Mouse (Mus musculus) frontal cortex, postnatal 10 days (tissue): ENCODE measurements around the gene Capn12.
A peak's percentile ranks its signal among the peaks of the same experiment; 100 is the strongest.
"Not testable (repeated sequence)": the region's sequence is repeated elsewhere in the genome, so short reads cannot be mapped to it uniquely, and the experiment has no call there.

Experiments
- DNase-seq, 2 experiments: peaks; one replicate each; pipeline ENCODE4 v3.0.0; 2022; ENCODE audit warnings: low spot score in 2 of 2, mixed read lengths in 1 of 2

Gene Capn12

DNA sequence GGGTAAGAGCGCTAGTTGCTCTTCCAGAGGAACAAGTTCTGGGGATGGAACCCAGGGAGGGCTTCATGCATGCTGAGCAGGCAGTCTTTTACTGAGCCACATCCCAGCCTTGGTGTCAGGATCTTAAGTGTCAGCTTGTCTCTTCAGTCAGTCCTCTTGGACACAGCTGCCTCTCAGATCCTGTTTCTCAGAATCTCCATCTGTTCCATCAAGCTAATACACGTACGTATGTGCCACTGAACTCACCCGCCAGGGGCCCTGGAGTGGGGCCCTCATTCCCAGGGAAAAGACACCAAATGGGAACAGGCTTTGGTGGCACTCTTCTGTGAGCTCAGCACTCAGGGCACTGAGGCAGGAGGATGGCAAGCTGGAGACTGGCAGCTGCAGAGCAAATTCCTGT lies 3.4 kb upstream of the Capn12 start:
- DNase-seq = no peak

DNA sequence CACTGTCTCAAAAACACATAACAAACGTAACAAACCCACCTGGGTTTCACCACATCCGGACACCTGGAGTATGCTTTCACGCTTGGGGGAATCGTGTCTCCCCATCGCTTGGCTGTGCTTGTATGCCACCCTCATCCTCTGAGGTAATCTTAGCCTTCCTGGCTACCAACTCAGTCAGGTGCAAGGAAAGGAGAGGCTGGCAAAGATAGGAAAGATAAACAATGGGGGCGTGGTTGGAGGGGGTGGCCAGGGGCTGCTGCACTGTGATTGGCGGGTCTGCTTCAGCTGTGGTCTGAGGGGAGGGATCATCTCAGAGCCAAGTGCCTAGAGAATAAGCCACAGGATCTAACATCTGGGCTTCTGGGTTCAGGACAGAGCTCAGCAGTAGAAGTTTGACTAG lies 1.6 kb upstream of the Capn12 start:
- no peak for DNase-seq

DNA sequence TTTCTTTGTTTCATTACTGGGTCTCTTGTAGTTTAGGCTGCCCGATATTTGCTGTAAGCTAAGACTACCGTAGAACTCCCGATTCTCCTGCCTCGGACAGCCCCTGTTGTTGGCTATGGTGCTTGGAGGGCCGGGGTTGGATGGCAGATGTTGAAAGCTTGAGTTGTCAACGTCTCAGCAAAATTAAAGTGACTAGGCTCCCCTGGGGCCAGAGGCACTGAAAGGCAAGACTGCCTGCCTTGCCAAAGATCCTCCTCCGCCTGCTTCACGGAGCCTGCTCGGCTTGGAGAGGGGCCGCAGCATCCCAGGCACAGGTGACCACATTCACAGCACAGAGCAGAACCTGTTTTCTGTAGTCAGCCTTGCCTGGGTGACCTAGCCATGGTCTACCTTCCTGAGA lies 668 bp upstream of the Capn12 start:
- DNase-seq = no peak

DNA sequence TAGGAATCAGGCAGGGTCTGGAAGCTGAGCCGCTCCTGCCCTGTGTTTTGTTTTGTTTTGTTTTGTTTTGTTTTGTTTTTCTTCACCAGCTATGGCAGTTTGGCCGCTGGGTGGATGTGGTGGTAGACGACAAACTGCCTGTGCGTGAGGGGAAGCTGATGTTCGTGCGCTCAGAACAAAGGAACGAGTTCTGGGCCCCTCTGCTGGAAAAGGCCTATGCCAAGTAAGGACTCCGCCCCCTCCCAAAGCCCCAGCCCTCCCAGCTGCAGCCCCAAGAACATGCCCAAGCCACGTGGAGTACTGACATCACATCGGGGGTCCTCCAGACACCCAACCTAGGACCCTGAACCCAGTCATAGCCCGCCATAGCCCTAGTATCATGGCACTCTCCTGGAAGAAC lies 1.8 kb downstream of the Capn12 start:
- no peak for DNase-seq

DNA sequence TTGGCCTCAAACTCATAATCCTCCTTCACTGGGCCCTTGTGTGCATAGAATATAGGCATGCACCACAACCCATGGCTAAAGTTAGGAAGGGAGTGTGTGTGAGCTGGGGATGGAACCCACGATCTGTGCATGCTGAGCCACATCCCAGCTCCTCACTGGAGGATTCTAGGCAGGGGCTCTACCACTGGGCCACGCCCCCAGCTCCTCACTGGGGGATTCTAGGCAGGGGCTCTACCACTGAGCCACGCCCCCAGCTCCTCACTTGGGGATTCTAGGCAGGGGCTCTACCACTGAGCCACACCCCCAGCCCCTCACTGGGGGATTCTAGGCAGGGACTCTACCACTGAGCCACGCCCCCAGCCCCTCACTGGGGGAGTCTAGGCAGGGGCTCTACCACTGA lies 2.5 kb downstream of the Capn12 start:
- DNase-seq = not testable (repeated sequence)

DNA sequence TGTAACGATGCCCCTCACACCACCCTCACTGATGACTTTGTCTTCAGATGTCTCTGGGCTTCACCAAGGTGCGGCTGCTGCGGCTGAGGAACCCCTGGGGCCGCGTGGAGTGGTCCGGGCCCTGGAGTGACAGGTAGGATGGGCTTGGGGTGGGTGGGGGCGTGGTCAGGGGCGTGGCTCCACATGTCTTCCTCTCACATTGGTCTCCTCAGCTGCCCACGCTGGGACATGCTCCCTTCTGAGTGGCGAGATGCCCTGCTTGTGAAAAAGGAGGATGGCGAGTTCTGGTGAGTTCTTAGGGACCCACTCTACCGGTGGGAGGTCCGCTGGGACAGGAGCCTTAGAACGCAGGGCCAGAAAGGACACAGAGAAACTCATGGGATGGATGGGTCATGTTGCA lies 5.3 kb downstream of the Capn12 start:
- no peak for DNase-seq

DNA sequence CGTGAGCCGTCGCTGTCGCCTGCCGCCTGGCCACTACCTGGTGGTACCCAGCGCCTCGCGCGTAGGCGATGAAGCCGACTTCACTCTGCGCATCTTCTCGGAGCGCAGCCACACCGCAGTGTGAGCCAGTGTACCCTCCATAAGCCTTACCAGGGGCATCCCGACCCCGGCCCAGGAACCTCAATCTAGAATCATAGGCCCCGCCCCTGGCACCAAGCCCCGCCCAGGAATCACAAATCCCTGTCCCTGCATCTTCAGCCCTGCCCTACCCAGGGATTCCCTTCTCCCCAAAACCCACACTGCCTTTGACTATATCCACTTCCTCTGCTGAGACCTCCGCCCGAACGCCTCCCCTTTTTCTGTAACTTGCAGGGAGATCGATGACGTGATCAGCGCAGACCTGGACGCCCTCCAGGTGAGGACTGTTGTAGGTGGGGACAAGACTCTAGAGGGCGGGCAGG lies 7.5 kb downstream of the Capn12 start:
- no peak for DNase-seq

DNA sequence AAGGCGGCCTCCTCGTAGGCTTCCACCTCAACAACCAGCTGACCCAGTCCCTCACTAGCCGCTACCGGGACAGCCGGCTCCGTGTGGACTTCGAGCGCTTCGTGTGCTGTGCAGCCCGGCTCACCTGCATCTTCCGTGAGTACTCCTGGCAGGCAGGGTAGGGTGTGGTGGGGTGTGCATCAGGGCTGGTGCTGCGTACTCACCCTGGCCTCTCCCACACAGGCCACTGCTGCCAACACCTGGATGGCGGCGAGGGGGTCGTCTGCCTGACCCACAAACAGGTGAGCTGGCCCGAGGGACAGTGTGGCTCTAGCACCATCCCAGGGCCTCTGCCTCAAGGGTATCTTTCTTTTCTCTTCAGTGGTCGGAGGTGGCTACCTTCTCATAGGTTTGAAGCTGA lies 11.4 kb downstream of the Capn12 start:
- no peak for DNase-seq

DNA sequence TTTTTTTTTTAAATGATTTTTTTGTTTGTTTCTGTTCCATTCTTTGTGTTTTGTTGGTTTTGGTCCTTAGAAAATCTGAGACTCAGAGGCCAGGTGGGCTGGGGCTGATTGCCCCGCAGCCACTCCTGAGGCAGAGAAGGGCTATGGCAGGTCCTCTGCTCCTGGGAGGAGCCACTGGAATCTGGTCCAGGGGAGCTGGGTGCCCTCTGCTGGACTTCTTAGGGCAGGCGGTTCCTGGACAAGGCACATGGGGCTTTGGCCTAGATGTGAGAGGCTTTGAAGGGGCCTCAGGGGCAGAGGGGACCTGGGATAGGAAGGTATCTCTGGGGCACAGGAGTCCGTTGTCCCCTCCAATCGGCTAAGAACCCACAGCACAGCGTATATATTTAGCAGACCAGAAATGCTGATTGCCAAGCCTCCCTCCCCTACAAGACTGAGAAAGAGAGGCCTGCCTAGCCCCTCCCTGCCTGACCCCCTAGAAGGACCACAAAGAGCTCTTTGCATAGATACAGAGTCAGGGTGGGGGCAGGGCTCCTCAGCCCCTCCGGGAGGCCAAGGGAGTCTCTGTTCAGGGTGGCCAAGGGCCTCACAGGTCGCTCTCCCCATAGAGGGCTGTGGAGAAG lies 12.5 kb downstream of the Capn12 start:
- DNase-seq = no peak

DNA sequence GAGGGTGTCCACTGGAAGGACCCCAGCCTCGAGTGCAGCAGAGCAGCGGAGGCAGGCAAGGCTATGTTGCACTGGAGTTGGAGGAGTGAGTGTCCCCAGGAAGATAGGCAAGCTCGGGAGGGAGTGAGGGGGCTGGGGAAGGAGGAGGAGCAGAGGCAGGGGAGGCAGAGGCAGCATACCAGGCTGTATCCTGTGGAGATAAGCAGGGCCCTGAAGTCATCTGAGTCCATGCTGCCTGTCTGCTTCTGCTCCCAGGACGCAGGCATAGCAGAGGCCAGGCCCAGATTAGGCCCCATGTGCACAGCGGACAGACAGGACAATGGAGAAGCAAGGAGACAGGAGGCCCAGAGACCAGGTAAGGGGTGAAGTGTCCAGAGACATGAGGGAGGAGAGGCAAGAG lies 13.7 kb downstream of the Capn12 start:
- DNase-seq = no peak

DNA sequence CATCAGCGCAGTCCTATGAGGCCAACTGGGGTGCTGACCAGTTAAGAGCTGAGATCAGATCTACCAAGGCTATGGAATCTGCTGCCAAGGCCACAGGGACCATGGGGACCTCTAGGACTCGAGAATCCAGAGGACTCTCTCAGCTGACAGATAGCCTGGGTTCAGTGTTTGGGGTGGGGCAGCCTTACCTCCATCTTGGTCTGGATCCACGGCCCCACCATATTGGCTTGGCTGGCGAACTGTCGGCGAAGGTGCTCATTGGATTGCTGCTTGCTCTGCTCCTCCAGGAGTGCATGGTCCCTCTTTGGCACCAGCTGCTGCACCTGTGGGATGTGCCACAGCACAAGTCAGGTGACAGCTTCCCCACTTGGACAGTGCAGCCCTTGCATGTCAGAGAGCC lies 16.4 kb downstream of the Capn12 start:
- no peak for DNase-seq

DNA sequence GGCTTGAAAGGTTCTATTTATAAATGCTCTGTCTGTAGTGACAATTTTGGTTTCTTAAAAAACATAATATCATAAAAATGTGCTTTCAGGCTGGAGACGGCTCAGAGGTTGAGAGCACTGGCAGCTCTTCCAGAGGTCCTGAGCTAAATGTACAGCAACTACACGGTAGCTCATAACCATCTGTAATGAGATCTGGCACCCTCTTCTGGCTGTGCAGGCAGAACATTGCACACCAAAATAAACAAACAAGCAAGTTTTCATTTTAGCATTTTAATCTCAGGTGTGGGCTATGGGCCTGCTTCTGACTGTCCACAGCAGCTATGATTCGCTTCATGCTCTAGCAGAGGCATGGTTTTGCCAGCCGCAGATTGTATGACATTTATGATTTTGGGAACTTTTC lies 18.8 kb downstream of the Capn12 start:
- DNase-seq = no peak

DNA sequence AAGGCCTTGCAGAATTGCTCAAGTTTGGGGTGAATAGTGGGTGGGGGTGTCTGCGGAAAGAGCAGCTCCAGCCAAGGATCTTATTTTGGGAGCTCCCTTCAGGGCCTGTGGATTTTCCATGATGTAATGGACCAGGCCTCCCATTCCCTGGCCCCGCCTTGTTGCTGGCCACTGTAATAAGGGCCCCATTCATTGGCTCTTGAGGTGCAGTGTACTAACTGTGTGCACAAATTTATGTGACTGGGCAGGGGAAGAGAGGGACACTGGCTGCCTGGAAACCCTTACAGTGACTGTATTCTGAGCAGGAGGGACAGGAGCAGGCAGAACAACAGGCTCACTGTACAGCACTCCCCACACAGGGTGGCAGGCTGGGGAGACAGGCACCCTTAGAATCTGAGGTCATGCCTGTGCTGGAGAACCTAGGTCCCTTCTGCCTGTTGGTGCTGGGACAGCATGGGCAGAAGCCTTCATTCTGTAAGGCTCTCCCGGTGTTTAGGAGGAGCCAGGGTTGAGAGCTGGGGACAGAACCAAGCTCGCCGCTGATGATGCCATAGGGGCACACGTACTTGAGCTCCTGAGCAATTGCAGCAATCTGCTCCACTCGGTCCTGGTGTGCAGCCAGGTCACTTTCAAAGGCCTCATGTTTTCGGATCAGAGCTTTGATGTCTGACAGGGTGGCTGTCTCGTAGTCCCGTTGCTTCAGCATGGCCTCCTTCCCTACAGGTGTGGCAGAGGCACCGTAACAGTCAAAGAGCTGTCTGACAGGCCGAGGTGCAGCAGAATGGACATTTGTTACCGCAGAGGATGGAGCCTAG lies 20.3 kb downstream of the Capn12 start:
- peak in 1 of 2 experiments; percentile 57 for DNase-seq

DNA sequence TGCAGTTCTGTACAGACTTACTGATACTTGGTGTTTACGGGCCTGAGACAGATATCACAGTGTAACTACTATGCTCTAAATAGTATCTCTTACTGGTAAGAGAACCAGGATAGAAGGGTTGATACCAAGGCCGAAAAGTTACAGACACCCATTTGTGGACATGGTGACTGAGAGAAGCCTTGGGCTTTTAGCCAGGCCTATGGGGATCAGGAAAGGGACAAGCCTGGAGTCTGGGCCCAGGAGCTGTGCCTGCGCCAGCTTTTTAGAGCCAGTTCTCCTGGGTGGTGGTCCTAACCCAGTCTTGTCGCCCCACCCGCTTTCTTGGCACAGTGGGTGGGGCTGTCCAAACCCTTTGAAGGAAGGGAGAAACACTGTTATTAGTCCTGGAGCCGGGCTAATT lies 21.0 kb downstream of the Capn12 start:
- no peak for DNase-seq

DNA sequence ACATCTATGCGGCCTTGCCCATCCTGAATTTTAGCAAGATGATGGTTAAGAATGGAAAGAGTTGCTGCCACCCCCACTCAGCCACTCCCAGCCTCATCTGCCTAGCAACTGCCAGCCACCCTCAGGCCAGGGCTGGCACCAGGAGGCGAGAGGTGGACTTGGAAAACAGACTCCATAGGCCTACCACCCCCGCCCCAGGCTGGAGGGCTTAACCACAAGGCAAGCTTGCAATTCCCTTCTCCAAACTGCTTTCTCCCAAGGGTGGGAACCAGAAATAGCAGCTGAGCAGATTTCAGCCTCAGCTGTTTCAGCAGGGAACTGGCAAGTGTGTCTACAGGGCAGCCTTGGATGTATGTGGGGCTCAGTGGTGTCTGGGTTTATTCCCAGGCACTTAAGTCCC lies 21.6 kb downstream of the Capn12 start:
- peak in 1 of 2 experiments; percentile 56 for DNase-seq

DNA sequence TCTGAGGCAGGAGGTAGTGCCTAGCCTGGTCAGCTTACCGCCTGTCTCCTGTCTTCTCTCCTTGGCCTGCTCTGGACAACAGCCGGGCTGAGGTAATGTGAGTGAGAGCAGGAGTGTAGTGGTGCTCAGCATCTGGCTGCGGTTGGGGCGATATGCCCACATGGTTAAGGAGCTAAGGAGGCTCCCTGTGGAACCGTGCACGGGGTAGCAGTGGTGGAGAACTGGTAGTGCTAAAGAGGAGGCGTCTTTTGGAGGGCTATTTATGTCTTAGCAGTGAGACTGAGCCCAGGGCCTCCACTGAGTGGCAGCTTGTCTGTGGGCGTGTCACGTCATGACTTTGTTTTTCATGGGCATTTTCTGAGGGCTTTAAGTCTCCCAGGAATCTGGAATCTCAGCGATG lies 22.6 kb downstream of the Capn12 start:
- peak in 1 of 2 experiments; percentile 61 for DNase-seq

DNA sequence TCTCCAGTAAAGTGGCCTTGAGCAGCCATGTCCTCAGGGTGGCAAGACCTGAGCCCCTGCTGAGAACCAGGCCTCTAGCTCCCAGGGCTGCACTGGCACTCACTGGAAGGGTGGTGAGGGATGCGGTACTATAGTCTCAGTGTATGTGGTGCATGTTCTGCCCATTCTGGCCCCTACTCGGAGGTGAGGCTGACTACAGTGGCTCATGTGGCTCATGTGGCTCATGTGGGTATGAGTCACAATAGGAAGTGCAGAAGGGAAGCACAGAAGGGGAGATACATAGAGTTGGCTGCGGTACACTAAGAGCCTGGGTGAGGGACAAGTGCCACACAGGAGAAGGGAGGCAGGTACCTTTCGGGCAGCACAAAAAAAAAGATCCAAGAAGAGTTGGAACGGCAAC lies 26.0 kb downstream of the Capn12 start:
- no peak for DNase-seq

DNA sequence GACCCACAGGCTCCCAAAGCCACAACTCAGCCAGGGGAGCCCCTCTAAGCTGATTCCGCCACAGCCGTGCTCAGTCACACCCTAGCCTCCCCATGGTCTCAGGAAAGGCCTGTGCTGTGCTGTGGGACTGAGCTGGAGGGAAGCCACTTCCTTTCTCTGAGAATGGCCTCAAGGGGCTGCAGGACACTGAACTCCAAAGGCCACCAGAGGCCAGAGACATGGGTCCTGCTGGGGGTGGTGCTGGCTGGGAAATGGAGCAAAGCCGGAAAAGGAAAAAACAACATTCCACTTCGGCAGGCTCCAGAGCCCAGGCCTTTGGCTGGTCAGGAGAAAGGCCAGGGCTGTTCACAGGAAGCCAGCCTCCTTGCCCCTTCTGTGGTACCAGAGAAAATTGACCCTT lies 30.4 kb downstream of the Capn12 start:
- DNase-seq = no peak

DNA sequence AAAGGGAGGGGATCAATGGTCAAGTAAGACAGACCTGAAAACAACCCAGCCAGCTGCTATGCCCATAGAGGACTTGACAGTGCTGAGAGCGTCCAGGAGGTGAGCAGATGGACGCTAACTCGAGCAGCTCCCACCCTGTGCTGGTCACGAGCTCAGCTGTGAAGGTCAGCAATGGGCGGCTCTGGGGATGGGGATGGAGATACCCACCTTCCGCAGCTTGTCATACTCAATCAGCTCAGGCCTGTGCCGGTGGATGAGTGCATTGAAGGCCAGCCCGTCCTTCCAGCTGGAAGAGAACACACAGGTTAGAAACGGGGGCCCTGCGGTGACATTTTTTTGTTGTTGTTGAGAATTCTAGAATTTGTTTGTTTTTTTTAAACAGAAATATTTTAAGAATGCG lies 31.9 kb downstream of the Capn12 start:
- no peak for DNase-seq

DNA sequence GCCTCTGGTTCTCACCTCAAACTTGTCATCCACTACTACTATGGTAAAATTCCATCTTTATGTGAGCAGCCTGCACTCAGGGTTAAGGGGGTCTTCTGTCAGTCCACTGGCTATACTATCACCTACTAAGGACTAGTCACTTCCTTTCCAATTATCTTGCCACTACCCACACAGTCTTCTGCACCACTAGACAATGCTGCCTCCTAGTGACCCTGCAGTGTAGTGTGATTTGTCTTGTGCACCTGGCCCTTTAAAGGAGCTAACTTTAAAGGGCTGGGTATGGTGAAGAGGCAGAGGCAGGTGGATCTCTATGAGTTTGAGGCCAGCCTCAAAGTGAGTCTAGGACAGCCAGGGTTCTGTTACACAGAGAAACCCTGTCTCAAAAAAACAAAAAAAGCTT lies 35.3 kb downstream of the Capn12 start:
- no peak for DNase-seq

DNA sequence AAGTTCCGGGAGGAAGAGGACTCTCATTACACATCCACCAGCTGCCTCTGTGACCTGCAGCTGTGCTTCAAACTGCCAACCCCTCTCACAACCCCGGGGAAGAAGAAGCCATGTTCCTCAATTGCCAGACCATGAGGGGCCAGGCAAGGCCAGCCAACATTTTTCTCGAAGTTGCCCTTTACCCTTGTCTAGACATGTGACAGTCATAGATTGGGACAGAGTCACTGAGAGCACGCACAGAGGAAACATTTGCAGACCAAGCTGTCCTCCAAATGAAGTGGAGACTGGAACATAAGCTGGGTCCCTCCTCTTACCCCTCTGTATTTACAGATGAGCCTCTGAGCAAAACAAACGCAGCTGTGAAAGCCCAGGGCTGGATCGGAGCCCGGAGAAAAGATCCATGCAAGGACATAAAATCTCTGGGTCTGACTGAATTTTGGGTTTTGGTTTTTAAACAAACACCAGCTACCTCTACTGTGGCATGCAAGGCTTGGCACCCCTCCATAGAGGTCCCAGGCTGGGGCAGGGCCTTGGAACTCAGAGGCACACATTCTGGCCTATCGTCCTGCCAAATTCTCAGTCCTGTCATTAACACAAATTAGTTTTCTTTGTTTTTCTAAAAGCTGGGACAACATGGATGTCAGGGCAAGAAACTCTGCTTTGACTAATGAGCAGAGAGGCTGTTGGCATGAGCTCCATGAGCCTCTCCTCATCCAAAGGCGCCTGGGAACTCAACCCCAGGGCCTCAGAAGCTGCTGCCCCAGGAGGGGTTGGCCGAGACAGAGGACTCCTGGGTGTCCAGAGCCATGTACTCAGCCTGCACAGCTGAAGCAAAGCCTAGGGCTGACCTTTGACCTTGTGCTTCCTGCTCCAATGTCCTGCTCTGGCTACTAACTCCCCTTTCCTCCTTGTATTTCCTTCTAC lies 36.5 kb downstream of the Capn12 start:
- DNase-seq = peak in 1 of 2 experiments; percentile 45

DNA sequence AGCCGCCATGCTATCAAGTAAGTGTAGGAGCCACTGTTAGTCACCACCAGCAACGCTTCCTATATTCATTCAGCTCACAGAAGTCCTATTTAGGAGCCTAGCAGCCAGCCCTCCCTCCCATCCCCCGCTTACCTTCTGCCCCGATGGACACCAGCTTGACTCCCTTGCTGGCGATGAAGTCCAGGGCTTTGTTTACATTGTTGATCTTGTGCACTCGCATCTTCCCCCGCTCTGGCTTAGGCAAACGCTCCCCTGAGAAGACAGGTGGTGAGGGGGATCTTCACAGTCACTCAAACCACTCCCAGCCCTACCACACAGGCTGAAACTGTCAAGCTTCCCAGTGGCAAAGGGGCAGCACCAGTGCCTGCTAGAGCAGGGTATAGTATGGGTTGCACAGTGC lies 37.3 kb downstream of the Capn12 start:
- DNase-seq = no peak
